Mouse (Mus musculus): Measurements from ENCODE around the gene Haus7. TPM values are rescaled to one million over a fixed set of nuclear protein-coding genes. Genes with fewer than 3 reads are reported as not detected.
"Not testable (repeated sequence)": the region's sequence is repeated elsewhere in the genome, so short reads cannot be mapped to it uniquely, and the experiment has no call there.

The Haus7 gene
- polyA plus RNA-seq, 1 experiment, result 42.6 TPM

- no peak for TF ChIP-seq CEBPB (IDR thresholded peaks at IDR 0.05; ENCODE audit: low read depth)
- no peak overlapping the region for H3K4me3 ChIP-seq (ENCODE audit: insufficient read depth, poor library complexity, severe bottlenecking)
- no peaks in the 10 kb centered on the region for H3K79me2 ChIP-seq (ENCODE audit: control insufficient read depth, insufficient read depth)
- H3K27me3 ChIP-seq (ENCODE audit: control insufficient read depth, insufficient read depth, insufficient read length), result no peaks in the 10 kb centered on the region
- H3K79me3 ChIP-seq (ENCODE audit: low read depth), result no peaks in the 10 kb centered on the region
- no peaks in the 10 kb centered on the region for H3K36me3 ChIP-seq (ENCODE audit: control insufficient read depth, insufficient read depth)
- no peak overlapping the region for H3ac ChIP-seq (ENCODE audit: control insufficient read depth, insufficient read length, low read depth)
These were observed 26.0 kb downstream of the Haus7 start for GRCm38 (mm10) chrX:73432850-73433249.

DNA sequence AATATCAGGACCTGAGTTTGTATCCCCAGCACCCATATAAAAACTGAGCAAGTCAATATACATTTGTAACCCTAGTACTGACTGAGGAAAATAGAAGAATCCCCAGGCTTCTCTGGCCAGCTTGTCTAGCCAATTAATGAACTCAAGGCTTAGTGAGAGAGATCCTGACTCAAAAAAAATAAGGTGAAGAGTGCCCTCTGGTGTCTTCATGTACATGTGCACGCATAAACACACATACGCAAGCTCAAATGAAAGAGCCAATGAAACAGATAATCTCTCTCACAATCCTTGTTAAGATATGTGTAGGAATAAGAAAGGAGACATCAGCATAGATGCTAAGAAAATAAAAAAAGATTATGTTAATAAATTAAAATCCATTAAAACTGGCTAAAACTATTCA, 28.8 kb downstream of the Haus7 start:
- TF ChIP-seq MYOG (IDR thresholded peaks at IDR 0.05; ENCODE audit: control insufficient read depth, extremely low read depth, insufficient read length) (no peak), MAX (IDR thresholded peaks at IDR 0.05) (no peak), USF1 (IDR thresholded peaks at IDR 0.05; ENCODE audit: low read depth) (no peak)
- no peaks in the 10 kb centered on the region for H3K27me3 ChIP-seq (ENCODE audit: control insufficient read depth, insufficient read depth, insufficient read length)
- no peaks in the 10 kb centered on the region for H3K79me2 ChIP-seq (ENCODE audit: control insufficient read depth, insufficient read depth)
- H3K79me3 ChIP-seq (ENCODE audit: low read depth), result no peaks in the 10 kb centered on the region
- H3K36me3 ChIP-seq (ENCODE audit: control insufficient read depth, insufficient read depth), result no peaks in the 10 kb centered on the region
- H3K4me3 ChIP-seq (ENCODE audit: insufficient read depth, poor library complexity, severe bottlenecking), result no peak overlapping the region
- H3ac ChIP-seq (ENCODE audit: control insufficient read depth, insufficient read length, low read depth), result no peak overlapping the region

DNA sequence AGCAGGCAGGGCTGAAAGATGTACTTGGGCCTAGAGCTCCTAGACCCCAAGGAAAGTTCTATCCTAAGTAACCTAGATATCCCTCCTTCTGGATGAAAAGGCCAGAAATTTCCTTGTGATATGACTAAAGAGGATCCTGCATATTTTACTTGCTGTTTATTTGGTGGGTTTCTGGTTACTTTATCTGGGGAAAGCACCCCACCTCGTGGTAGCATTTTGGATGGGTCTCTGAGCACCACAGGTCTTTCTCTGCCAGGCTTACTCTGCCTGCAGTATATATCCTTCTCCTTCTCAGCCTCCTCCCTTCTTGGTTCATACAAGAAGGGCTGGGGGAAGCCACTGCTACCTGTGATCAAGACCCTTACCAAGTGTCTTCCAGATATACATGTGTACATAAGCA, 46.1 kb downstream of the Haus7 start:
- no peak overlapping the region for H3ac ChIP-seq (ENCODE audit: control insufficient read depth, insufficient read length, low read depth)
- H3K27me3 ChIP-seq (ENCODE audit: control insufficient read depth, insufficient read depth, insufficient read length), result peaks cover 5% of the 10 kb centered on the region
- H3K79me3 ChIP-seq (ENCODE audit: low read depth), result no peaks in the 10 kb centered on the region

GRCm38 (mm10) chrX:73410880-73411517, 47.8 kb downstream of the Haus7 start, which contains the start of gene Zfp92:
Gene Zfp92, plus strand, starts transcription at chrX:73411096.
- TF ChIP-seq USF1 (IDR thresholded peaks at IDR 0.05; ENCODE audit: low read depth), result no peak
- TF ChIP-seq CTCF (IDR thresholded peaks at IDR 0.05; ENCODE audit: control insufficient read depth, insufficient read depth, insufficient read length), result no peak
- TF ChIP-seq MAX (IDR thresholded peaks at IDR 0.05), result no peak
- TF ChIP-seq FOSL1 (IDR thresholded peaks at IDR 0.05; ENCODE audit: insufficient read depth, low read length, poor library complexity, severe bottlenecking), result no peak
- TF ChIP-seq CEBPB (IDR thresholded peaks at IDR 0.05; ENCODE audit: low read depth), result no peak
- no peak for TF ChIP-seq MYOG (IDR thresholded peaks at IDR 0.05; ENCODE audit: control insufficient read depth, extremely low read depth, insufficient read length)
- TF ChIP-seq MYOD1 (IDR thresholded peaks at IDR 0.05; ENCODE audit: control insufficient read depth, insufficient read length, low read depth), result no peak

More for the DNA sequence above, 46.1 kb downstream of the Haus7 start:
- TF ChIP-seq CTCF (IDR thresholded peaks at IDR 0.05; ENCODE audit: control insufficient read depth, insufficient read depth, insufficient read length) (no peak), MYOD1 (IDR thresholded peaks at IDR 0.05; ENCODE audit: control insufficient read depth, insufficient read length, low read depth) (no peak), MYOG (IDR thresholded peaks at IDR 0.05; ENCODE audit: control insufficient read depth, extremely low read depth, insufficient read length) (no peak), USF1 (IDR thresholded peaks at IDR 0.05; ENCODE audit: low read depth) (no peak), CEBPB (IDR thresholded peaks at IDR 0.05; ENCODE audit: low read depth) (no peak), MAX (IDR thresholded peaks at IDR 0.05) (no peak), FOSL1 (IDR thresholded peaks at IDR 0.05; ENCODE audit: insufficient read depth, low read length, poor library complexity, severe bottlenecking) (no peak)
- Histone ChIP-seq H3K4me3 (ENCODE audit: insufficient read depth, poor library complexity, severe bottlenecking) (no peak overlapping the region), H3K36me3 (ENCODE audit: control insufficient read depth, insufficient read depth) (no peaks in the 10 kb centered on the region), H3K79me2 (ENCODE audit: control insufficient read depth, insufficient read depth) (no peaks in the 10 kb centered on the region)

GRCm38 (mm10) chrX:73401616-73402015, 57.2 kb downstream of the Haus7 start:
- TF ChIP-seq FOSL1 (IDR thresholded peaks at IDR 0.05; ENCODE audit: insufficient read depth, low read length, poor library complexity, severe bottlenecking), result no peak
- no peak for TF ChIP-seq CEBPB (IDR thresholded peaks at IDR 0.05; ENCODE audit: low read depth)
- no peak for TF ChIP-seq MAX (IDR thresholded peaks at IDR 0.05)
- TF ChIP-seq USF1 (IDR thresholded peaks at IDR 0.05; ENCODE audit: low read depth), result no peak
- no peak for TF ChIP-seq MYOD1 (IDR thresholded peaks at IDR 0.05; ENCODE audit: control insufficient read depth, insufficient read length, low read depth)
- no peak for TF ChIP-seq MYOG (IDR thresholded peaks at IDR 0.05; ENCODE audit: control insufficient read depth, extremely low read depth, insufficient read length)
- no peak for TF ChIP-seq CTCF (IDR thresholded peaks at IDR 0.05; ENCODE audit: control insufficient read depth, insufficient read depth, insufficient read length)

More at GRCm38 (mm10) chrX:73410880-73411517, 47.8 kb downstream of the Haus7 start, which contains the start of gene Zfp92:
- no peaks in the 10 kb centered on the region for H3K36me3 ChIP-seq (ENCODE audit: control insufficient read depth, insufficient read depth)
- H3K79me3 ChIP-seq (ENCODE audit: low read depth), result no peaks in the 10 kb centered on the region
- no peak within 1 kb of the TSS for H3K4me3 ChIP-seq (ENCODE audit: insufficient read depth, poor library complexity, severe bottlenecking)
- no peak within 1 kb of the TSS for H3ac ChIP-seq (ENCODE audit: control insufficient read depth, insufficient read length, low read depth)
- peaks cover 5% of the 10 kb centered on the region for H3K27me3 ChIP-seq (ENCODE audit: control insufficient read depth, insufficient read depth, insufficient read length)
- no peaks in the 10 kb centered on the region for H3K79me2 ChIP-seq (ENCODE audit: control insufficient read depth, insufficient read depth)

DNA sequence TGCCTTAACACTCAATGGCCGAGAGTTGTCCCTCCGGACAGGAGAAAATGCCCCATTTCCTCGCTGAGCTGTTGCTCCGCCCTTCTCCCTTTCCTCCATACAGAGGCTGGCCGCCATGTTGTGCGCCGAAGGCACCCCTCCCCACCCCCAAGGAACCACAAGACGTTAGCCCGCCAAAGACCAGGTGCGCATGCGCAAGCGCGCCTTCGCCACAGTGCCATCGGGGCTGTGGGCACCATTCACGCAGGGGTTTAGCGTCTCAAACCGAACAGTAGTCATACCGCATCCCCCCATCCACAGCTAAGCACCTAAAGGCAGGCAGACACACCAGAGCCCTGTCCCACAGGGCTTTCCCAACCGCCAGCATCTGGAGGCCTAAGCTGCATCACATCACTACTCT, 57.9 kb downstream of the Haus7 start:
- Histone ChIP-seq H3K27me3 (ENCODE audit: control insufficient read depth, insufficient read depth, insufficient read length) (peaks cover 16% of the 10 kb centered on the region), H3K36me3 (ENCODE audit: control insufficient read depth, insufficient read depth) (no peaks in the 10 kb centered on the region), H3K79me3 (ENCODE audit: low read depth) (no peaks in the 10 kb centered on the region), H3K79me2 (ENCODE audit: control insufficient read depth, insufficient read depth) (no peaks in the 10 kb centered on the region), H3K4me3 (ENCODE audit: insufficient read depth, poor library complexity, severe bottlenecking) (no peak overlapping the region), H3ac (ENCODE audit: control insufficient read depth, insufficient read length, low read depth) (no peak overlapping the region)
- TF ChIP-seq CTCF (IDR thresholded peaks at IDR 0.05; ENCODE audit: control insufficient read depth, insufficient read depth, insufficient read length) (no peak), USF1 (IDR thresholded peaks at IDR 0.05; ENCODE audit: low read depth) (no peak), CEBPB (IDR thresholded peaks at IDR 0.05; ENCODE audit: low read depth) (no peak), MAX (IDR thresholded peaks at IDR 0.05) (no peak), FOSL1 (IDR thresholded peaks at IDR 0.05; ENCODE audit: insufficient read depth, low read length, poor library complexity, severe bottlenecking) (no peak), MYOD1 (IDR thresholded peaks at IDR 0.05; ENCODE audit: control insufficient read depth, insufficient read length, low read depth) (no peak), MYOG (IDR thresholded peaks at IDR 0.05; ENCODE audit: control insufficient read depth, extremely low read depth, insufficient read length) (no peak)

More at GRCm38 (mm10) chrX:73401616-73402015, 57.2 kb downstream of the Haus7 start:
- H3K36me3 ChIP-seq (ENCODE audit: control insufficient read depth, insufficient read depth), result no peaks in the 10 kb centered on the region
- no peak overlapping the region for H3ac ChIP-seq (ENCODE audit: control insufficient read depth, insufficient read length, low read depth)
- no peak overlapping the region for H3K4me3 ChIP-seq (ENCODE audit: insufficient read depth, poor library complexity, severe bottlenecking)
- no peaks in the 10 kb centered on the region for H3K79me2 ChIP-seq (ENCODE audit: control insufficient read depth, insufficient read depth)
- H3K27me3 ChIP-seq (ENCODE audit: control insufficient read depth, insufficient read depth, insufficient read length), result peaks cover 13% of the 10 kb centered on the region
- H3K79me3 ChIP-seq (ENCODE audit: low read depth), result no peaks in the 10 kb centered on the region

GRCm38 (mm10) chrX:73398636-73399035, 60.2 kb downstream of the Haus7 start, which contains the start of gene Gm18336:
Gene Gm18336, minus strand, starts transcription at chrX:73398736.
- H3K79me2 ChIP-seq (ENCODE audit: control insufficient read depth, insufficient read depth); H3K79me3 ChIP-seq (ENCODE audit: low read depth); H3ac ChIP-seq (ENCODE audit: control insufficient read depth, insufficient read length, low read depth); H3K36me3 ChIP-seq (ENCODE audit: control insufficient read depth, insufficient read depth); H3K4me3 ChIP-seq (ENCODE audit: insufficient read depth, poor library complexity, severe bottlenecking): not testable (repeated sequence)
- peaks cover 20% of the 10 kb centered on the region for H3K27me3 ChIP-seq (ENCODE audit: control insufficient read depth, insufficient read depth, insufficient read length)

Data from C2C12 (cell line).